Mouse (Mus musculus): Measurements from ENCODE around the gene Kansl1l.

Kansl1l gene

DNA sequence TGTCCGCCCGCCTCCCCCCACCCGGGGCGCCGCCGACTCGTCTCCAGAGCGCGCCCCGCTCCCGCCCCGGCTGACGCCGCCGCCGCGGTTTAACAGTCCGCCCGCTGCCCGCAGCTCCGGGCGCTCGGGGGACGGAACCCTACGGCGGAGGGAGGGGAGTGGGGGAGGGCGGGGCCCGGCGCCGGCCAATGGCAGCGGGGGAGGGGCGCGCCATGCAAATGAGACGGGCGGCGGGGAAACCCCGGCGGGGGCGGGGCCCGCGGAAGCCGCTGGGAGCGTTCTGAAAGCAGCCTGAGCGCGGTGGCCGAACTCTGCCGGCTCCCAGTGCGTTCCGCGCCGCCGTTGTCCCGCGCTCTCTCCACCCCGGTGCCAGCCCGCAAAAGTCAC is at the start of gene Kansl1l:
Kansl1l (minus strand) TSS at position 110 of the 387 bp plus-strand sequence.
- DNase-seq (ENCODE audit: low spot score in 2 of 2), result peak; percentile 91 to 94

DNA sequence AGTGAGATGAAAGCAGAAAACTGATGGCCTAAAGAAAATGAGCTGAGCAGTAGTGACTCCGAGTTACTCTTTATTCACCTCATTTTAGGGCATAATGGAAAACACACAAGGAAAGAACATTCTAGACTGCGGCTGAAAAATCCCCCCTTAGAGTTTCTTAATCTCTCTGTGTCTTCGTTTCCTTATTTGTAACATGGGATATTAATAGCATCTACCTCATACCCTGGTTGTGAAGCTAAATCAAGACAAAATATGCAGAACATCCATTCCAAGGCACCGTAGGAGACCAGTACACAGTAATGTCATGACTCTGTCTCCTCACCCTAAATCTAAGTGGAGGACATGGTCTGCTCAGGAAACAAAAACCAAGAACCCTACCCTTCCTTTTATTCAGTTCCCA is 48.3 kb upstream of the Kansl1l start:
- no peak for DNase-seq (ENCODE audit: low spot score in 2 of 2)

- no peak for DNase-seq (ENCODE audit: low spot score in 2 of 2)
Observed at GRCm38 (mm10) chr1:66863741-66864495, 46.6 kb upstream of the Kansl1l start.

DNA sequence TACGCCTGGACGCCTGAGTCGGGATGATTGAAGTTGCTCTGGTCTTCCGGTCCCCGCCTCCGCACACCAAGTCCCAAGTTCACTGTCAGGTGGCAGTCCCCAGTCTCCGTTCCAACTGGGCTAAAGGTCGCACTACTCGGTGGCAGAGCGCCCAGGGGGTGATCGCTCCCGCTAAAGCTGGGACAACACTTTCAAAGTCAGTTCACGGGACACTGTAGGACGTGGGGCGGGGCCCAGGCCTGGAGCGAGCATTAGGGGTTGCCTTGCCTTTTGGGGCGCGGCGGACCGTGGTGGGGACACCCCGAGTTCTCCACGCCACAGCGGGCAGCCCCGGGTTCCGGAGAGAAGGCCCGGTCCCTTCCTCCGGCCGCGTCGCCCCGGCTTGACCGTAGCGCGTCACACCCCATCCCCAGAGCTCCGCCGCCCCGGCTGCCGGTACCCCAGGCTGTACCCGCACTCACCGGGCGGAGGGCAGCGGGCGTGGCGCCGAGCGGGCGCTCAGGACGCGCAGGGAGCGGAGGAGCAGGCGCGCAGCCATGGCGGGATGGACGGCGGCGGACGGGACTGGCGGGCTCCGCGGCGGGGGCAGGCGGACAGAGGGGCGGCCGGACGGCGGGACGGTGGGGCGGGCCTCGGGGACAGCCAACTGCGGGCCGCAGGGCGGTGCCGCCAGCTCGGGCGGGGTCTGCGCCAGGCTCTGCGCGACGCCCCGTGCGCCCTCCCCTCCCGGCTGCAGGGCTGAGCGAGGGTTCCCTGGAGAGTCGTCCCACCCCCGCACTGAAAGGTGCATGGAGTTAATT is 45.5 kb upstream of the Kansl1l start, which contains the start of gene Acadl:
Acadl (minus strand) TSS at position 566 of the 800 bp plus-strand sequence.
- DNase-seq (ENCODE audit: low spot score in 2 of 2), result peak; percentile 68 to 72

GRCm38 (mm10) chr1:66861764-66862672 is 44.7 kb upstream of the Kansl1l start:
- DNase-seq (ENCODE audit: low spot score in 2 of 2), result no peak

- DNase-seq (ENCODE audit: low spot score in 2 of 2), result peak in 1 of 2 experiments; percentile 25
Observed at GRCm38 (mm10) chr1:66847506-66847905, 30.1 kb upstream of the Kansl1l start.

DNA sequence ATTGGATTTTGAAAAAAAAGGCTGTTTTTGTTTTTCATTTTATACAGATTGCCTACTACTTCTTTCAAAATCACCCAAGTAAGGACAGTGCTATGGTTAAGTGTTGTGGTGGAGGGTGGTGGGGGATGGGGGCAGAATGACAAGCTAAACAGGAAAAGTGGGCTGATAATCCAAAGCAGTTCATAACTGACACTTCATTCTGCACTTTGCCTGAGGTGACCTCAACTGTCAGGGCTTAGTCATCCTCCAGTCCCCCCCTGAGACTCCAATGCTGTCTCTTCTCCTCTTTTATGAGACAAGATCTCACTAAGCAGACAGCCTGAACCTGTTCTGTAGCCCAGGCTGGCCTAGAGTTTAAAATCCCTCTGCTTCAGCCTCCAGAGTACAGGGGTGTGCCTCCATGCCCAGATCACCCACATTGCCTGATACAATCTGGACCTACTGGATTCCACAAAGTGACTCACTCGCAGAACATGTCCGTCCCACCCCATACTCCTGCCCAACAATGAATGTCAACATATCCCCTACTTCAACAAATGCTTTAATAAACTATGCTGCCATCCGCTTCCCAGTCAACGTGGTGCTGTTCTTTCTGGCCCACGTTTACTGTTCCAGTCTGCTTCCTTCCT is 28.4 kb upstream of the Kansl1l start:
- DNase-seq (ENCODE audit: low spot score in 2 of 2), result no peak

GRCm38 (mm10) chr1:66841938-66842337 is 24.6 kb upstream of the Kansl1l start:
- no peak for DNase-seq (ENCODE audit: low spot score in 2 of 2)

GRCm38 (mm10) chr1:66841510-66841909 is 24.1 kb upstream of the Kansl1l start:
- no peak for DNase-seq (ENCODE audit: low spot score in 2 of 2)

DNA sequence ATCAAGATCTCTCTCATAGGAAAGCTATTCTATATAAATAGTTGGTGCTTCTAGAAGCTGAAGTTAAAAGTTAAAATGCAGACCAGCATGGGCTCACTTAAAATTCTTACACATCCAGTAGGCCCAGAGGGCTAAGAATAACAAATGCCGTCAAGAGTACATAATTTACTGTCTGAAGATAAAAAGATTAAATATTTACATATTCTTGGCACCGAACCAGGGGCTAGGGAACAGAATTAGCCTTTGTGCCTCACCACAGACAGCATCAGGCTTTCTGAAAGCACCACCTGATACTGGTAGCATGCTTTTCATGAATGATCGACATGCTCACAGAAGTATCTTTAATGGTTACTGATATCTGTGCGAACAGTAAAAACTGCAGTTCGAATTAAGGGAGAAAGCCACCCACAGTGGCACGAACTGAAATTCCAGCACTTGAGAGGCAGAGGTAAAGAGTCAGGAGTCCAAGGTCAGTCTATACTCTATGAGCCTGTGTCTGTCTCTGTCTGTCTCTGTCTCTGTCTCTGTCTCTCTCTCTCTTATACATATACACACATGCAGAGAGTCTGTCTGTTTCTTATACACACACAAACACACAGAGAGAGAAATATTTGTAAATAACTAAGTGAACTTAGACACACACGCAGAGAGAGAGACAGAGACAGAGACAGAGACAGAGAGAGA is 22.5 kb upstream of the Kansl1l start:
- no peak for DNase-seq (ENCODE audit: low spot score in 2 of 2)

GRCm38 (mm10) chr1:66839135-66839534 is 21.8 kb upstream of the Kansl1l start:
- DNase-seq (ENCODE audit: low spot score in 2 of 2), result no peak

GRCm38 (mm10) chr1:66838184-66839042 is 21.1 kb upstream of the Kansl1l start:
- peak; percentile 56 to 75 for DNase-seq (ENCODE audit: low spot score in 2 of 2)

GRCm38 (mm10) chr1:66837207-66837606 is 19.8 kb upstream of the Kansl1l start:
- no peak for DNase-seq (ENCODE audit: low spot score in 2 of 2)

GRCm38 (mm10) chr1:66832636-66833165 is 15.3 kb upstream of the Kansl1l start:
- no peak for DNase-seq (ENCODE audit: low spot score in 2 of 2)

GRCm38 (mm10) chr1:66831824-66832600 is 14.7 kb upstream of the Kansl1l start:
- DNase-seq (ENCODE audit: low spot score in 2 of 2), result no peak

DNA sequence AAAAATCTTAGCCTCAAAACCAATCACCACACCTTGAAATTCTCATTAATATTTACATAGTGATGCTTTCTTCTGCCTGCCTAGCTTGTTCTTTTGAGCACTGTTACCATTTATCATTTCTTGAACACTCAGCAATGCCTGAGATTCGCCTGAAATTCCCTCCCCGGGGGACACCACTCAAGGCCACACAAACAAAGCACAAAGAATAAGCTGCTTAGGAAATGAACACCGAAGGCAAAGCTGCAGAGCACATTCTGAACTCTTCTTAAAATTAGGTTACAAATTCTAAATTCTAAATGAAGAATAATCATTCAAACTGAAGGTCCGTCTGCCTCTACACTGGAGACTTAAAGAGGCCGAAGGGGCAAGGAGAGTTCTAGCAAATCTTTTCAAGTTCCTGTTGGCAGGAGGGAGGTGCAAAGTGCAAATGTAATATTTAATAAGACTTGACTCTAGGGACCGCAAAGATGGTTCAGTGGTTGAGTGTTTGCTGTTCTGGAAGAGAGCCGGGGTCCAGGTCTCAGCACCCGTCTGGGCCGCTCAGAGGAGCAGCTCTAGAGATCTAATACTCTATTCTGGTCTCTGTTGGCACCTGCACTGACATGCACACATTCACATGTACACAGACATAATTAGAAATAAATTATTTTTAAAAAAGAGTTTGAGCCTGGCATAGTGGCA is 12.2 kb upstream of the Kansl1l start:
- DNase-seq (ENCODE audit: low spot score in 2 of 2), result no peak

DNA sequence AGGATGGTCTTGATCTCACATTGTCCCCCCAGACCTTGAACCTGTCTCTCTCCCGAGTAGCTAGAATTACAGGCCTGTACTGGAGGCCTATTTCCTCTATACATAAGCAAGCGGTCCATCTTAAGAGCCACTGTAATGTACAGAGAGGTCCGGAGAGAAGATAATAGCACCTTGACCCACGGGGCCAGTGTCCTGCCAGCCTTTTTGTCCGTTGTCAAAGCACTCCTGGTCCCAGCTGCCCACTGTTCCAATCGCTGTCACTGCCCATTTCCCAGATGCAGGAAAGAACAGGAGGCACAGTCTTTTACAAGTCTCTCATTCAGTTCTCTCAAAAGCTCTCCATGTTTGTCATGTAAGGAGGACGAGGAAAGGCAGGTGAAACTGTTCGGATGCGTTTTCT is 4.6 kb upstream of the Kansl1l start:
- no peak for DNase-seq (ENCODE audit: low spot score in 2 of 2)

- no peak for DNase-seq (ENCODE audit: low spot score in 2 of 2)
Observed at GRCm38 (mm10) chr1:66820241-66820640, 2.9 kb upstream of the Kansl1l start.

Measured in spleen, postnatal 14 days (tissue).